Mouse (Mus musculus): ENCODE results near the gene Agfg2. TPM values are rescaled to one million over a fixed set of nuclear protein-coding genes. Genes with fewer than 3 reads are reported as not detected.

Gene Agfg2
- polyA plus RNA-seq, 1 experiment = not detected

- no peak overlapping the region for H3K27ac ChIP-seq (ENCODE audit: insufficient read depth, low read depth, low read length)
- peaks cover 2% of the 10 kb centered on the region; the same call in 1 of the 2 replicates for H3K4me1 ChIP-seq (ENCODE audit: control insufficient read depth, insufficient read depth, low read length)
- WGBS = 91% methylated on average over 10 of the region's 10 CpGs
- H3K4me3 ChIP-seq (ENCODE audit: insufficient read depth, low read depth, low read length) = no peak overlapping the region
- no peak for TF ChIP-seq CTCF (IDR thresholded peaks at IDR 0.05; ENCODE audit: insufficient read depth, low read depth, low read length)
- TF ChIP-seq POLR2A (IDR thresholded peaks at IDR 0.05; ENCODE audit: insufficient read depth, low read depth, low read length) = no peak
Measured at GRCm38 (mm10) chr5:137653366-137653765, 31.2 kb downstream of the Agfg2 start.

GRCm38 (mm10) chr5:137652474-137652873, 32.1 kb downstream of the Agfg2 start:
- 33% methylated on average over 3 of the region's 3 CpGs for WGBS

GRCm38 (mm10) chr5:137649669-137650571, 34.6 kb downstream of the Agfg2 start:
- no peak overlapping the region for H3K4me3 ChIP-seq (ENCODE audit: insufficient read depth, low read depth, low read length)
- H3K4me1 ChIP-seq (ENCODE audit: control insufficient read depth, insufficient read depth, low read length) = peaks cover 5% of the 10 kb centered on the region
- WGBS = 53% methylated on average over 18 of the region's 18 CpGs
- TF ChIP-seq POLR2A (IDR thresholded peaks at IDR 0.05; ENCODE audit: insufficient read depth, low read depth, low read length) (no peak), CTCF (IDR thresholded peaks at IDR 0.05; ENCODE audit: insufficient read depth, low read depth, low read length) (no peak)
- no peak overlapping the region for H3K27ac ChIP-seq (ENCODE audit: insufficient read depth, low read depth, low read length)

More at GRCm38 (mm10) chr5:137652474-137652873, 32.1 kb downstream of the Agfg2 start:
- TF ChIP-seq POLR2A (IDR thresholded peaks at IDR 0.05; ENCODE audit: insufficient read depth, low read depth, low read length) (no peak), CTCF (IDR thresholded peaks at IDR 0.05; ENCODE audit: insufficient read depth, low read depth, low read length) (peak; percentile 49)
- Histone ChIP-seq H3K27ac (ENCODE audit: insufficient read depth, low read depth, low read length) (no peak overlapping the region), H3K4me3 (ENCODE audit: insufficient read depth, low read depth, low read length) (no peak overlapping the region), H3K4me1 (ENCODE audit: control insufficient read depth, insufficient read depth, low read length) (peaks cover 2% of the 10 kb centered on the region; the same call in 1 of the 2 replicates)

- Histone ChIP-seq H3K27ac (ENCODE audit: insufficient read depth, low read depth, low read length) (no peak overlapping the region), H3K4me1 (ENCODE audit: control insufficient read depth, insufficient read depth, low read length) (peaks cover 5% of the 10 kb centered on the region), H3K4me3 (ENCODE audit: insufficient read depth, low read depth, low read length) (no peak overlapping the region)
- TF ChIP-seq CTCF (IDR thresholded peaks at IDR 0.05; ENCODE audit: insufficient read depth, low read depth, low read length) (no peak), POLR2A (IDR thresholded peaks at IDR 0.05; ENCODE audit: insufficient read depth, low read depth, low read length) (no peak)
- 48% methylated on average over 4 of the region's 4 CpGs for WGBS
Measured at GRCm38 (mm10) chr5:137649251-137649650, 35.3 kb downstream of the Agfg2 start.

GRCm38 (mm10) chr5:137647827-137648601, 36.5 kb downstream of the Agfg2 start:
- Histone ChIP-seq H3K4me3 (ENCODE audit: insufficient read depth, low read depth, low read length) (no peak overlapping the region), H3K4me1 (ENCODE audit: control insufficient read depth, insufficient read depth, low read length) (peaks cover 5% of the 10 kb centered on the region), H3K27ac (ENCODE audit: insufficient read depth, low read depth, low read length) (no peak overlapping the region)
- WGBS = 82% methylated on average over 9 of the region's 9 CpGs
- TF ChIP-seq CTCF (IDR thresholded peaks at IDR 0.05; ENCODE audit: insufficient read depth, low read depth, low read length) = no peak
- TF ChIP-seq POLR2A (IDR thresholded peaks at IDR 0.05; ENCODE audit: insufficient read depth, low read depth, low read length) = no peak

- Histone ChIP-seq H3K4me3 (ENCODE audit: insufficient read depth, low read depth, low read length) (peak within 1 kb of the TSS; percentile 1; the same call in 1 of the 2 replicates), H3K27ac (ENCODE audit: insufficient read depth, low read depth, low read length) (no peak within 1 kb of the TSS), H3K4me1 (ENCODE audit: control insufficient read depth, insufficient read depth, low read length) (peaks cover 5% of the 10 kb centered on the region)
- TF ChIP-seq POLR2A (IDR thresholded peaks at IDR 0.05; ENCODE audit: insufficient read depth, low read depth, low read length) (no peak), CTCF (IDR thresholded peaks at IDR 0.05; ENCODE audit: insufficient read depth, low read depth, low read length) (no peak)
- WGBS = 35% methylated on average over 11 of the region's 11 CpGs
Measured at GRCm38 (mm10) chr5:137645652-137646091, 38.9 kb downstream of the Agfg2 start, which contains the start of gene Irs3. Irs3 (minus strand) TSS chr5:137645714.

GRCm38 (mm10) chr5:137645091-137645651, 39.4 kb downstream of the Agfg2 start:
- TF ChIP-seq POLR2A (IDR thresholded peaks at IDR 0.05; ENCODE audit: insufficient read depth, low read depth, low read length) = no peak
- TF ChIP-seq CTCF (IDR thresholded peaks at IDR 0.05; ENCODE audit: insufficient read depth, low read depth, low read length) = no peak
- peaks cover 5% of the 10 kb centered on the region for H3K4me1 ChIP-seq (ENCODE audit: control insufficient read depth, insufficient read depth, low read length)
- 13% methylated on average over 44 of the region's 44 CpGs for WGBS
- H3K27ac ChIP-seq (ENCODE audit: insufficient read depth, low read depth, low read length) = no peak overlapping the region
- H3K4me3 ChIP-seq (ENCODE audit: insufficient read depth, low read depth, low read length) = peak overlapping the region; percentile 1; the same call in 1 of the 2 replicates

- Histone ChIP-seq H3K4me3 (ENCODE audit: insufficient read depth, low read depth, low read length) (no peak overlapping the region), H3K27ac (ENCODE audit: insufficient read depth, low read depth, low read length) (no peak overlapping the region), H3K4me1 (ENCODE audit: control insufficient read depth, insufficient read depth, low read length) (peaks cover 5% of the 10 kb centered on the region)
- 68% methylated on average over 19 of the region's 19 CpGs for WGBS
- TF ChIP-seq POLR2A (IDR thresholded peaks at IDR 0.05; ENCODE audit: insufficient read depth, low read depth, low read length) = no peak
- no peak for TF ChIP-seq CTCF (IDR thresholded peaks at IDR 0.05; ENCODE audit: insufficient read depth, low read depth, low read length)
Measured at GRCm38 (mm10) chr5:137644484-137644883, 40.0 kb downstream of the Agfg2 start.
